Mouse (Mus musculus): ENCODE measurements at regions not wholly inside any gene's neighbourhood (a gene's known extent, or its start where the extent isn't known, plus 50 kb on each side); places are given as distances from the start of the nearest gene placed in this dataset.

DNA sequence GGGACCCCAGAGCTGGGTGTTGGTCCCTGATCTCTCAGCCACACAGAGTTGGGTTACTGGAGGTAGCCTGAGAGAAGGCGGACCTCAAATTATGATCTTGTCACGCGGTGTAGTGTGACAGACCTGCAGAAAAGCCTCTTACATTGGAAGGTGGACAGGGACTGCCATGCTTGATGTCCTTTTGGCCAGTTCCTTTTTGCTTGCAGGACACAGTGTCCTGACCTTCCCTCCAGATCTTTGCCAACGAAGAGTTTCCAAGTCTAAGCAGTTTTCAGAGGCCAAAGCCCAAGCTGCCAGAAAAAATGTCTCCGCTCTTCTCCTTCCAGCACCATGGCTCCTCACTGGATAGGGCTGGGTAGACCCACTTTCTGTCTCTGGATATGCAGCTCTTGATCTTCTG is 248.6 kb downstream of the Foxo1 start:
- no peak for DNase-seq (ENCODE audit: low spot score in 2 of 2)

GRCm38 (mm10) chr3:52512761-52513160 is 244.6 kb downstream of the Foxo1 start:
- no peak for DNase-seq (ENCODE audit: low spot score in 2 of 2)

GRCm38 (mm10) chr3:52511549-52511948 is 243.4 kb downstream of the Foxo1 start:
- DNase-seq (ENCODE audit: low spot score in 2 of 2), result no peak

DNA sequence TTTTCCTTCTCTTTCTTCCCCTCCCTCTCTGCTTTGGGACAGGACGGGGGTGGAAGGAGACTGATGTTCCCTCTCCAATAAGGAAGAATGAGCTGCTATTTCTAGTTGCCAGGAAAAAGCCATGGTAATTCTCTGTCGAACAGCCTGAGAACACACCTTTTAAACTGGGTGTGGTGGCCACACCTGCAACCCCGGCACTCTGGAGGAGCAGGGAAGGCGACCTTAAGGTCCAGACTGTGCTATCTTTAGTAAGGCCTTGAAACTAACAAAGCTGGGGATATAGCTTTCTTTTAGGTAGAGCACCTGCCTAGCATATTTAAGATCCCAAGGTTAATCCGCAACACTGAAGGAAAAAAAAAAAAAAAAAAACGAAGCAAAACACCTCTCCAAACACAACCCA is 242.7 kb downstream of the Foxo1 start:
- DNase-seq (ENCODE audit: low spot score in 2 of 2), result no peak

DNA sequence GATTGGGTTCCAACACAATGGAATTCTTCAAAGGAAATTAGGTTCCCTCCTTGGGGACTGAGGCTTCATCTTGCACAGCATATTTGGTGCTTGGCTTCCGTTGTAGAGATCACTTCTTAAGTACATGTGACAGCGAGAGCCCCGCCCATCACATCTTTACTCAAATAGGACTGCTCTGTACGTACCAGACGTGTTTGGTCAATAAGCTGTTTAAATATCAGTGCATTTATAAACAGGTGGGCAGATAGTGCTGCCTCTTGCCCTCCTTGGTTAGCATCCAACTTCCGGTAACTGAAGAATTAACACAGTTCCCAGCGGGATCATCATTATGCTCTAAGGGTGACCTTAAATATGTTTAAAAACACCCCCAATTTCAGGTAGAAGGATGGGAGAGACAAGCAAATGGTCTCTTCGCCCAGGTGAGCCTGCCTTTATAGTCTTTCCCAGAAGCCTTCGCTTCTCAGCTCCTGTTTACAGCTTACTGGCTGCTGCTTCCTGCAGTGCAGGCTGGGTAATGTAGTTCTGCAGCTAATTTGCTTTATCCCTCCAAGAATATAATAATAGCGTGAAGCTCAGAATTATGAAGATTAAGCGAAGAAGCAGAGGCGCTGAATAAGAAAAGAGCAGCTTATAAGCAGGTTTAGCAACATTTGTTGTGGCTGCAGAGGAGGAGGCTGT is 242.1 kb downstream of the Foxo1 start:
- no peak for DNase-seq (ENCODE audit: low spot score in 2 of 2)

DNA sequence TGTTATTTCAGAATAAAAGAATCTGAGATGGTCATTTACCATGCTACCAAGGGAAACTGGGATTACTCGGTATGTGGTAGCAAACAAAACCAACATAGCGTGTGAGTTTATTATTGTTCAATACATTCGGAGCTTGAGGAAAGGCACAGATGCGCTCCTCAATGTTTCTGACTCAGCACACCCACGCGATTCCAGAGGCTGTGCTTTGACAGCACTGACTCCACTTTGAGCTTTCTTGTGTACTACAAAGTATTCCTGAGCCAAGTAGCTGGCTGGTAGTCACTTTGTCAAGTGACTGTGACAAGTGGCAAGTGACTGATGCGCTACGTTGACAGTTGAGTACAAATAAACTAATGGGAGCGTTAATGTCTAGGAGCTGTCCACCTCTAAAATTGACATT is 235.8 kb downstream of the Foxo1 start:
- no peak for DNase-seq (ENCODE audit: low spot score in 2 of 2)

DNA sequence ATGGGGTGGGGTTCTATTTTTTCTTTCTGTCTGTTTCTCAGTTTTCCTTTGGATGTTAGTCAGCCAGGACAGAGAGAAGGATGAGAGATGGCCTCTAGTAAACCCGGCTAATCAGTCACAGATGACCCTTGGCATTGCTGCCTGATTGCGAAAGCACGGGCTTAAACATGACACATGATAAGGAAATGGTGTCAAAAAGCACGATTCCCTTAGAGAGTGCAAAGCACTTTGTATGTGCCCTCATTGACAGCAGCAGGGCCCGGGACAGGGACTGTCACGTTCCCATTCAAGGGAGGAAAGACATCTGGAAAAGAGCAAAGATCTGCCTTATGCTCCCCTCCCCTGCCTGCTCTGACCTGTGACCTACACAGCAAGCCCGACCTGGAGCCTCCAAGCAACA is 234.1 kb downstream of the Foxo1 start:
- no peak for DNase-seq (ENCODE audit: low spot score in 2 of 2)

DNA sequence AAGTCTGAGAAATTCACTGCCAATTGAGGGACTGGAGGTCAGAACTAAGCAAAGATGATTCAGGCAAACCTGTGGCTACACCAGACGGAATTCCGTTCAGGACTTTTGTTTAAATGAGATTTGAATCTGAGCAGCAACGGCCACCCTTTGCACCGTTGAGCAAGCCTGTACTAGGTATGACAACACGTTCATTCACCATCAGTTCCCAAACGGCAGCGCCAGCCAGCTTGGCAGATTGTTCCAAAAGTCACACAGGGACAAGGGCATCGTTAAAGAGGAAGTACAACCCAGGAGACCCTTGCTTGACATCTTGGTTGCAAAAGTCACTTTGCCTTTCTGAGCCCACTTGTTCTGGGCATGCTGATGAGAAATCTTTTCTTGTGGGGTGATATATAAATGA is 233.5 kb downstream of the Foxo1 start:
- DNase-seq (ENCODE audit: low spot score in 2 of 2), result no peak

DNA sequence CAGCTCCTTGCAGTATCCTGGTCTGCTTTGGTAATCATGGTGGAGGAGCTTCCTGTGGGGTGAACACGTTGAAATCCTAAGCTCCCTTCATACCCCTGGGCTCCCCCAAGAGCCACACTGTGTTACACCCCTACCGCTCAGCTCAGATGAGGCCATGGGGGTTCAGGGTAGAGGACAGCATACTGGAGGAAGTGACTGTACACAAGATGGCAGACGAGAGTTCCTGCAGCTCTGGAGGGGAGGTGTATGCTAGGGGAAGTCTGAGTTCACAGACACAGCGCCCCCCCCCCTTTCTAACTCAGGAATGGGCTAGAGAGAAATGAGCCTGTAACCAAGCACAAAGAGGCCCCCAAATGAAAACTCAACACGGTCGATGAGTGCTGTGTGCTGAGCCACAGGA is 231.9 kb downstream of the Foxo1 start:
- no peak for DNase-seq (ENCODE audit: low spot score in 2 of 2)

GRCm38 (mm10) chr3:52499581-52499980 is 231.4 kb downstream of the Foxo1 start:
- DNase-seq (ENCODE audit: low spot score in 2 of 2), result no peak

DNA sequence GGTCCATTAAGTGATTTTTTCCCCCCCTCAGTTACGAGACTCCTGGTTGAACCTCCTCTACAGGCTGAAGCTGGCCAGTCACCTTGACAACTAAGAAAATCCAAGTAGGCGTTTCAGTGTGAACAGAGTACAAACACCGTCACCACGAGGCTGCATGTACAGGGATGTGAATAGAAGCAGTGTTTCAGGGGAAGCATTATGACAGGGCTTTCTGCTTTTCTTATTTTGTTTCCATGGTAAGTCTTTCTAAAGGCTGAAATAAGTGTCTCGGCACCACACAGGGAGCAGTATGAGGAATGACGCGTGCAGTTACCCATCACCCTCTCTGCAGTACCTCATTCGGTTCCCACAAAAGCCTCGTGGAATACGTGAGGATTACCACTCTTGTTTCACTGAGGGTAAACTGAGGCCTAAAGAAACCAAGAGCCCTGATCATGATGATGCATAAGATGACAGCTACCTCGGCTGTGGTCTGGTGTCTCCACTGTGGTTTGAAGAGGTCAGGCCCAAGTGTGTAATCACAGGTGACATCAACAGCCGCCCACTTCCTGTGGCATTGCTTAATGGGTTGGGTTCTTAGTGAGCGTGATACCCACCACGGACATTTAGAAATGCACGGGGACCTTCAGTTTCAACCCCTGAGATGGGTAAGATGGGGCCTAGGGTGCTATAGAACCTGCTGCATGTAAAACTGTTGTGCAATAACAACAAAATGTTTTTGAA is 230.5 kb downstream of the Foxo1 start:
- no peak for DNase-seq (ENCODE audit: low spot score in 2 of 2)

GRCm38 (mm10) chr3:52496965-52497364 is 228.8 kb downstream of the Foxo1 start:
- no peak for DNase-seq (ENCODE audit: low spot score in 2 of 2)

- no peak for DNase-seq (ENCODE audit: low spot score in 2 of 2)
These were observed 227.3 kb downstream of the Foxo1 start for GRCm38 (mm10) chr3:52495401-52495800.

- no peak for DNase-seq (ENCODE audit: low spot score in 2 of 2)
These were observed 226.8 kb downstream of the Foxo1 start for GRCm38 (mm10) chr3:52494924-52495323.

GRCm38 (mm10) chr3:52479186-52479585 is 211.1 kb downstream of the Foxo1 start:
- no peak for DNase-seq (ENCODE audit: low spot score in 2 of 2)

GRCm38 (mm10) chr3:52469900-52470299 is 201.8 kb downstream of the Foxo1 start:
- no peak for DNase-seq (ENCODE audit: low spot score in 2 of 2)

- no peak for DNase-seq (ENCODE audit: low spot score in 2 of 2)
These were observed 201.3 kb downstream of the Foxo1 start for GRCm38 (mm10) chr3:52469397-52469796.

GRCm38 (mm10) chr3:52468326-52468725 is 200.2 kb downstream of the Foxo1 start:
- no peak for DNase-seq (ENCODE audit: low spot score in 2 of 2)

- no peak for DNase-seq (ENCODE audit: low spot score in 2 of 2)
These were observed 199.7 kb downstream of the Foxo1 start for GRCm38 (mm10) chr3:52467876-52468275.

DNA sequence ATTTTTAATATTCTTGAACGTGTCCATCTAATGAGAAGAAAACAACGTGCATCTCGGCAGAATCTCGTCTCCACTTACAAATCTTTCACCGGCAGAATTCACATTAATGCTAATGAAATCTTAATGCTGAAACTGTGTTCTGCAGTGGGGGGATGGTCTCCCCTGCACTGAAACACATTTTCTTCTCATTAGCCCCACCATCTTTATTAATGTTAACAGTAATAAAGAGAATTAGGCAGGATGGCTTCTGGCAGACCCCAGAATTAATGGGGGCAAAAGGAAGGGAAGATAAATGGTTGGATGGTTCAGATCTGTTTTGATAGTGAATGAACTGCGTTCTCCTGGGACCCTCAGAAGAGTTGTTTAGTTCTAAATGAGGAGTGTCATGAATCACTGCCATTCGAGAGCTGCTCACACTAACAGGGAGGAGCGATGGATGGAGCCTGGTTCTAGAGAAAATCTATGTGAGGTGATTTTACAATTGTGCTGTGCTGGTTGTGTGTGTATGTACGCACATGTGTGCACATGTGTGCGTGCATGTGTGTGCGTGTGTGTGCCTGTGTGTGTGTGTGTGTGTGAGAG is 198.9 kb downstream of the Foxo1 start:
- DNase-seq (ENCODE audit: low spot score in 2 of 2), result no peak

- no peak for DNase-seq (ENCODE audit: low spot score in 2 of 2)
These were observed 198.4 kb downstream of the Foxo1 start for GRCm38 (mm10) chr3:52466571-52466970.

DNA sequence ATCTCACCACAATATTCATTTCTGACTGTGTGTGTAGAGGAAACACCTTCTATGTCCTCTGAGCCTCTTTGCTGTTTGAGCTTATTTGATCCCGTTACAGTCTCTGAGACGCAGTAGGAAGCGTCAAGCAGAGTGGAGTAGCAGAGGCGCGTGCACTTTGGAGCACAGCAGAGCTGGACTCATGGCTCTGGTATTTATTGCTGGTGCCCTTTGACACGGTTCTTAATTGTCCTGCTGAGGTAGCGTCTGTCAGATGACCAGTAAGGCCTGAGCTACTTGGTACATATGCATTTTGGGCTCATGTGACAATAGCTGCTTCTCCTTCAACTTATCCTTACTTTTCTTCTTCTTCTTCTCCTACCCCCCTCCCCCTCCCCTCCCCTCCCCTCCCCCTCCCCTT is 195.8 kb downstream of the Foxo1 start:
- DNase-seq (ENCODE audit: low spot score in 2 of 2), result no peak

GRCm38 (mm10) chr3:52454955-52455354 is 186.8 kb downstream of the Foxo1 start:
- no peak for DNase-seq (ENCODE audit: low spot score in 2 of 2)

All from spleen, postnatal 14 days (tissue).